Mouse (Mus musculus) lung, embryonic 14.5 days (tissue): ENCODE measurements at regions not wholly inside any gene's neighbourhood (a gene's known extent, or its start where the extent isn't known, plus 50 kb on each side); places are given as distances from the start of the nearest gene placed in this dataset.

ENCODE experiments used
- ATAC-seq: fragments of 200-750 bp; cut with Nextera tagmentation; 2 replicates; pipeline ENCODE4 v1.8.0; 2017; ENCODE audit warnings: mild to moderate bottlenecking, moderate TSS enrichment, moderate library complexity; ENCODE audit not compliant: insufficient read depth
- DNase-seq: peaks from one replicate; pipeline ENCODE4 v3.0.0-alpha.2; 2015
- H3K27ac ChIP-seq: fragments of 300-500 bp; sonication (generic); 2 replicates; pipeline ENCODE4 v1.5.1; 2014; ENCODE audit warnings: low read depth, mild to moderate bottlenecking, moderate library complexity
- H3K27me3 ChIP-seq: fragments of 300-500 bp; sonication (generic); 2 replicates; pipeline ENCODE4 v1.6.1; 2014; ENCODE audit warnings: low read length, control low read depth; ENCODE audit not compliant: insufficient read depth
- H3K36me3 ChIP-seq: fragments of 300-500 bp; sonication (generic); 2 replicates; pipeline ENCODE4 v1.6.1; 2014; ENCODE audit warnings: control low read depth; ENCODE audit not compliant: insufficient read depth
- H3K4me1 ChIP-seq: fragments of 300-500 bp; sonication (generic); 2 replicates; pipeline ENCODE4 v1.6.1; 2014; ENCODE audit warnings: antibody characterized with exemption, control low read depth; ENCODE audit not compliant: insufficient read depth
- H3K4me2 ChIP-seq: fragments of 300-500 bp; sonication (generic); 2 replicates; pipeline ENCODE4 v1.6.1; 2014; ENCODE audit warnings: mild to moderate bottlenecking
- H3K4me3 ChIP-seq: fragments of 300-500 bp; sonication (generic); 2 replicates; pipeline ENCODE4 v1.5.1; 2014; ENCODE audit warnings: low read depth, low read length
- H3K9ac ChIP-seq: fragments of 300-500 bp; sonication (generic); 2 replicates; pipeline ENCODE4 v1.6.1; 2014
- H3K9me3 ChIP-seq: fragments of 300-500 bp; sonication (generic); 2 replicates; pipeline ENCODE4 v1.6.1; 2016; ENCODE audit warnings: low read depth, low read length, control low read depth
- CTCF ChIP-seq: IDR thresholded peaks from 2 replicates; pipeline ENCODE4 v1.5.1; 2016; ENCODE audit warnings: antibody characterized with exemption, low read depth
- whole genome bisulfite sequencing: fragments of 180-500 bp; shearing (Covaris S2); extraction: QIAGEN DNeasy Blood & Tissue Kit; methylation state at CpG from one replicate; pipeline ENCODE4 v1.1.7; 2014; 5-methylcytosine and 5-hydroxymethylcytosine counted together

GRCm38 (mm10) chr2:108160865-108161264 is 870.4 kb downstream of the Kcna4 start:
- H3K27ac ChIP-seq, result no peak overlapping the region
- no peak overlapping the region for H3K9ac ChIP-seq
- H3K27me3 ChIP-seq, result no peaks in the 10 kb centered on the region
- no peak for ATAC-seq
- H3K9me3 ChIP-seq, result no peaks in the 10 kb centered on the region
- WGBS, result 41% methylated on average over 3 of the region's 3 CpGs
- H3K36me3 ChIP-seq, result no peaks in the 10 kb centered on the region
- DNase-seq, result no peak
- no peak overlapping the region for H3K4me2 ChIP-seq
- TF ChIP-seq CTCF, result no peak
- no peak overlapping the region for H3K4me3 ChIP-seq
- no peaks in the 10 kb centered on the region for H3K4me1 ChIP-seq

- ATAC-seq, result no peak
- no peak overlapping the region for H3K27ac ChIP-seq
- WGBS, result 79% methylated on average over 1 of the region's 1 CpGs
Observed at GRCm38 (mm10) chr2:108165085-108165484, 874.6 kb downstream of the Kcna4 start.

More at GRCm38 (mm10) chr2:108165085-108165484, 874.6 kb downstream of the Kcna4 start:
- no peak for DNase-seq
- Histone ChIP-seq H3K9ac (no peak overlapping the region), H3K9me3 (no peaks in the 10 kb centered on the region), H3K4me3 (no peak overlapping the region), H3K4me2 (no peak overlapping the region), H3K4me1 (no peaks in the 10 kb centered on the region), H3K27me3 (no peaks in the 10 kb centered on the region), H3K36me3 (no peaks in the 10 kb centered on the region)
- no peak for TF ChIP-seq CTCF
